9 mouse cellular contexts compared by ENCODE assay signal in genomic region chr12:73997297-73998127, GRCm38 (mm10). TPM values are rescaled to one million over a fixed set of nuclear protein-coding genes. Genes with fewer than 3 reads are reported as not detected.
DNase-seq lines count a peak whose midpoint lies in the region; ATAC-seq and TF ChIP-seq lines count a peak whose summit lies in the region.
"Had no signal": no experiment of that assay in that cellular context is flagged by ENCODE, and none has a peak within 500 bp of the region (broad histone marks: within the 10 kb centered on the region; RNA-seq: fewer than 3 reads in every experiment).

Gene Syt16, plus strand, starts transcription at chr12:73997661.

- no peak for TF ChIP-seq EP300 in heart, adult 2 months (IDR thresholded peaks at IDR 0.05; ENCODE audit: insufficient read depth, low read depth, low read length)

- WGBS in heart, embryonic 11.5 days (ENCODE audit: insufficient replicate concordance): 3% methylated on average over 45 of the region's 67 CpGs
- WGBS in heart, adult 2 months: 1% methylated on average over 67 of the region's 67 CpGs
- 2% methylated on average over 67 of the region's 67 CpGs for WGBS in neural tube, embryonic 12.5 days

- H3K27ac ChIP-seq in heart, embryonic 11.5 days (ENCODE audit: low read depth, low read length): no peak within 1 kb of the TSS
- no peak within 1 kb of the TSS for H3K27ac ChIP-seq in heart, adult 2 months
- 0 out of 2 replicates have a peak within 1 kb of the TSS, but pooled peaks have one; percentile 20 for H3K27ac ChIP-seq in neural tube, embryonic 12.5 days

- no peaks in the 10 kb centered on the region for H3K36me3 ChIP-seq in heart, embryonic 11.5 days (ENCODE audit: control insufficient read depth, insufficient read depth, low read length)
- H3K36me3 ChIP-seq in heart, adult 2 months (ENCODE audit: control insufficient read depth, insufficient read depth, low read length): no peaks in the 10 kb centered on the region
- H3K36me3 ChIP-seq in neural tube, embryonic 12.5 days: no peaks in the 10 kb centered on the region

- no peak for TF ChIP-seq CTCF in heart, adult 2 months (IDR thresholded peaks at IDR 0.05)

- no peaks in the 10 kb centered on the region for H3K9me3 ChIP-seq in heart, embryonic 11.5 days (replicated peaks; ENCODE audit: control insufficient read depth, low read length)
- H3K9me3 ChIP-seq in neural tube, embryonic 12.5 days: no peaks in the 10 kb centered on the region

- no peak for ATAC-seq in heart, embryonic 11.5 days (replicated peaks; ENCODE audit: insufficient number of reproducible peaks, low FRiP score, low TSS enrichment)
- peak; percentile 62 for ATAC-seq in frontal cortex, adult (ENCODE audit: low TSS enrichment)
- ATAC-seq in neural tube, embryonic 12.5 days (ENCODE audit: low FRiP score, low read depth): peak; percentile 75

- peak within 1 kb of the TSS; percentile 96 for H3K4me2 ChIP-seq in heart, embryonic 11.5 days
- H3K4me2 ChIP-seq in neural tube, embryonic 12.5 days (replicated peaks): peak within 1 kb of the TSS; percentile 80

- peaks cover 5% of the 10 kb centered on the region for H3K4me1 ChIP-seq in heart, embryonic 11.5 days (ENCODE audit: control insufficient read depth, insufficient read depth, low read length)
- no peaks in the 10 kb centered on the region for H3K4me1 ChIP-seq in heart, adult 2 months (ENCODE audit: control insufficient read depth, insufficient read depth, low read length)
- no peaks in the 10 kb centered on the region; the same call in 1 of the 2 replicates for H3K4me1 ChIP-seq in neural tube, embryonic 12.5 days

- peak within 1 kb of the TSS; percentile 63 for H3K9ac ChIP-seq in heart, embryonic 11.5 days (ENCODE audit: low read depth, low read length)
- H3K9ac ChIP-seq in heart, adult 2 months (ENCODE audit: low read depth, low read length): no peak within 1 kb of the TSS
- peak within 1 kb of the TSS; percentile 65 for H3K9ac ChIP-seq in neural tube, embryonic 12.5 days

- intact Hi-C loops in heart, adult 2 months (cut with DNase I): no loop called here

- TF ChIP-seq POLR2A in heart, adult 2 months (IDR thresholded peaks at IDR 0.05; ENCODE audit: insufficient read depth, low read depth, low read length): no peak

- no peaks in the 10 kb centered on the region for H3K79me2 ChIP-seq in heart, adult 2 months (replicated peaks; ENCODE audit: control insufficient read depth, insufficient read depth, low read length)

- H3K4me3 ChIP-seq in heart, embryonic 11.5 days (ENCODE audit: low read depth, low read length): peak within 1 kb of the TSS; percentile 64
- H3K4me3 ChIP-seq in heart, adult 2 months: no peak within 1 kb of the TSS
- peak within 1 kb of the TSS; percentile 54 for H3K4me3 ChIP-seq in neural tube, embryonic 12.5 days

- no peak for DNase-seq in heart, adult 2 months
- DNase-seq in brain, adult 2 months (ENCODE audit: low read depth, low spot score): peak; percentile 62
- peak in 1 of 2 experiments; percentile 50 for DNase-seq in left cerebral cortex, adult 8-10 months (ENCODE audit: low spot score in 2 of 2)
- no peak for DNase-seq in c-Kit-positive CD71-positive TER-119-positive erythroid progenitor cells, embryonic 14.5 days (ENCODE audit: low spot score)
- DNase-seq in urinary bladder, postnatal 10 days (ENCODE audit: low spot score): no peak

- H3K27me3 ChIP-seq in heart, embryonic 11.5 days (ENCODE audit: control insufficient read depth, insufficient read depth, low read length): peaks cover 37% of the 10 kb centered on the region
- H3K27me3 ChIP-seq in heart, adult 2 months (ENCODE audit: control insufficient read depth, insufficient read depth, low read length): peaks cover 15% of the 10 kb centered on the region
- H3K27me3 ChIP-seq in neural tube, embryonic 12.5 days (replicated peaks): peaks cover 31% of the 10 kb centered on the region

RNA-seq across cellular contexts. Expression of gene Syt16, which starts in this region (rescaled TPM):
- polyA plus RNA-seq in heart, embryonic 11.5 days (2014; fragmentation: Nextera tagmentation; extraction: Ambion mirVana): 0.49 and 0.52 TPM in 2 replicates
- not detected for total RNA-seq in heart, adult 2 months (2021)
- polyA plus RNA-seq in heart, adult 2 months (2012; rRNA removed): 0.10 and 0.35 TPM in 2 replicates
- 10 to 100 TPM; 71.8 to 83.4 (median 74.2) TPM for total RNA-seq in left cerebral cortex, adult 8-10 months (2022)
- 17.4 and 19.6 TPM in 2 replicates for polyA plus RNA-seq in neural tube, embryonic 12.5 days (2016; fragmentation: Nextera tagmentation; extraction: Ambion mirVana)
- total RNA-seq: hematopoietic stem cell, adult 5-6 weeks had no signal

Comparison
In these comparisons a context has a peak if more than half of its experiments do, and no peak if none do; other contexts are left out.
1. RNA of gene Syt16 (total RNA-seq): 71.8 to 83.4 TPM in left cerebral cortex, adult 8-10 months; not detected in heart, adult 2 months; every median in the first group is over 10 times any median in the second.
2. RNA of gene Syt16 (polyA plus RNA-seq): 17.4 to 19.6 TPM in neural tube, embryonic 12.5 days; 0.49 to 0.52 TPM in heart, embryonic 11.5 days and 0.10 to 0.35 TPM in heart, adult 2 months; every median in the first group is over 10 times any median in the second.